Comparison of ENCODE assay signal across 8 mouse cellular contexts in the genomic region with DNA sequence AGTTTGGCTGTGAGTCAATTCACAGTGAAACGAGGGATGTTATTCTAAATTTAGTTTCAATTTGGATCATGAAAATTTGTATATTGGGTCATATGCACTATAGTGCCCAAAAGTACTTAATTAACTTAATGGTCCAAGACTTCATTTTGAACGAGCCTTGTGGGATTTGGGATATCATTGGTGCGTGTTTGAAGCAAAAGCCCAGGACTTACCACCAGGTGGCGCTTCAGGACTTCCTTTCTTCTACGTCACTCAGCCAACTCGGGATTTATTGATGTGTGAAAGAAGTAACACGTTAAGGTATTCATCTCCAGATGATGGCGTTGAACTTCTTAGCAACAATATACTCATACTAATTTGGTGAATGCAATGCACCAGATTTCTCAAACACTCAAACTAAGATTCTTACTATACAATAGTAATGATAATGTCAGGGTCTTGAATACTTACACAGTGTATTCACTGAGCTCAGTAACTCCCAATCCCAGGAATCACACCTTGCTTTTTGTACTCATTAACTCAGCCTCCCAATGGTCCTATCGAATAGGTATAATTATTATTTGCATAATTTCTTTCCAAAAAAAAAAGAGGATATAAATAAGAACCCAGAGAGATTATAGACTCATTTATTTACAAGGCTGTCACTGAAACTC.
DNase-seq lines count a peak whose midpoint lies in the region; ATAC-seq and TF ChIP-seq lines count a peak whose summit lies in the region.

No protein-coding gene starts in this region.

- no peaks in the 10 kb centered on the region for H3K27me3 ChIP-seq in heart, postnatal 0 days (ENCODE audit: control insufficient read depth, insufficient read depth, low read length)
- no peaks in the 10 kb centered on the region for H3K27me3 ChIP-seq in heart, embryonic 12.5 days (replicated peaks)
- no peaks in the 10 kb centered on the region for H3K27me3 ChIP-seq in midbrain, embryonic 13.5 days

- ATAC-seq in heart, postnatal 0 days (ENCODE audit: insufficient read depth, low read depth), result no peak
- no peak for ATAC-seq in heart, embryonic 12.5 days (ENCODE audit: insufficient number of reproducible peaks, low FRiP score)
- peak; percentile 72 for ATAC-seq in midbrain, embryonic 13.5 days

- intact Hi-C loops in left cerebral cortex, postnatal 10 days (cut with DNase I), result no loop called here

- H3K9me3 ChIP-seq in heart, postnatal 0 days (replicated peaks; ENCODE audit: control insufficient read depth, low read length), result no peaks in the 10 kb centered on the region
- no peaks in the 10 kb centered on the region for H3K9me3 ChIP-seq in heart, embryonic 12.5 days (replicated peaks)
- H3K9me3 ChIP-seq in midbrain, embryonic 13.5 days, result no peaks in the 10 kb centered on the region

- no peak overlapping the region for H3K4me3 ChIP-seq in heart, postnatal 0 days (ENCODE audit: low read depth, low read length)
- H3K4me3 ChIP-seq in heart, embryonic 12.5 days, result no peak overlapping the region
- H3K4me3 ChIP-seq in midbrain, embryonic 13.5 days (replicated peaks), result no peak overlapping the region

- peak; percentile 63 for DNase-seq in heart, postnatal 0 days (ENCODE audit: low spot score)
- DNase-seq in brain, embryonic 18.5 days (ENCODE audit: low read depth, low spot score), result peak; percentile 71
- DNase-seq in fibroblast of lung, adult 2 months (ENCODE audit: low read depth), result peak; percentile 1
- DNase-seq in kidney, adult 11 months, result peak; percentile 22
- DNase-seq in left cerebral cortex, postnatal 10 days (ENCODE audit: extremely low spot score in 1 of 2, low spot score in 2 of 2), result peak; percentile 79 to 86
- peak; percentile 87 for DNase-seq in testis, postnatal 10 days (ENCODE audit: low spot score)

- no peaks in the 10 kb centered on the region for H3K4me1 ChIP-seq in heart, postnatal 0 days (ENCODE audit: control insufficient read depth, insufficient read depth)
- no peaks in the 10 kb centered on the region for H3K4me1 ChIP-seq in heart, embryonic 12.5 days (replicated peaks)
- H3K4me1 ChIP-seq in midbrain, embryonic 13.5 days (replicated peaks), result no peaks in the 10 kb centered on the region

- H3K36me3 ChIP-seq in heart, postnatal 0 days (replicated peaks; ENCODE audit: control insufficient read depth, insufficient read depth, low read length), result no peaks in the 10 kb centered on the region
- H3K36me3 ChIP-seq in heart, embryonic 12.5 days, result no peaks in the 10 kb centered on the region
- H3K36me3 ChIP-seq in midbrain, embryonic 13.5 days, result no peaks in the 10 kb centered on the region

- no peak for TF ChIP-seq EP300 in heart, postnatal 0 days (IDR thresholded peaks at IDR 0.05; ENCODE audit: low read depth)

- H3K9ac ChIP-seq in heart, postnatal 0 days (replicated peaks; ENCODE audit: low read depth, low read length), result no peak overlapping the region
- no peak overlapping the region for H3K9ac ChIP-seq in heart, embryonic 12.5 days
- H3K9ac ChIP-seq in midbrain, embryonic 13.5 days (replicated peaks), result no peak overlapping the region

- no peak overlapping the region for H3K27ac ChIP-seq in heart, postnatal 0 days (ENCODE audit: low read depth)
- H3K27ac ChIP-seq in heart, embryonic 12.5 days (ENCODE audit: poor library complexity, severe bottlenecking), result no peak overlapping the region
- no peak overlapping the region for H3K27ac ChIP-seq in midbrain, embryonic 13.5 days

- H3K4me2 ChIP-seq in heart, postnatal 0 days (ENCODE audit: low read depth, low read length), result no peak overlapping the region
- H3K4me2 ChIP-seq in heart, embryonic 12.5 days, result no peak overlapping the region
- no peak overlapping the region for H3K4me2 ChIP-seq in midbrain, embryonic 13.5 days (replicated peaks)

- peak; percentile 72 for TF ChIP-seq CTCF in heart, postnatal 0 days (IDR thresholded peaks at IDR 0.05; ENCODE audit: low read depth)

- WGBS in heart, postnatal 0 days, result 6% methylated on average over 9 of the region's 9 CpGs
- WGBS in heart, embryonic 12.5 days, result 8% methylated on average over 9 of the region's 9 CpGs
- 8% methylated on average over 9 of the region's 9 CpGs for WGBS in midbrain, embryonic 13.5 days

Comparison
In these comparisons a context has a peak if more than half of its experiments do, and no peak if none do; other contexts are left out.
1. DNase-seq: peak in every context shown above with its lines; median percentile 87 in testis, postnatal 10 days; 82 in left cerebral cortex, postnatal 10 days; 71 in brain, embryonic 18.5 days; 63 in heart, postnatal 0 days; 22 in kidney, adult 11 months; 1 in fibroblast of lung, adult 2 months.